Mouse (Mus musculus) liver, adult 2 months (tissue): ENCODE measurements around the gene Mrps23. TPM values are rescaled to one million over a fixed set of nuclear protein-coding genes. Genes with fewer than 3 reads are reported as not detected.

Experiments
- DNase-seq: peaks from one replicate; pipeline ENCODE4 v3.0.0-alpha.2; 2011; ENCODE audit warnings: low read depth, low spot score; ENCODE audit errors: extremely low read depth
- H3K27ac ChIP-seq: fragments of 200-500 bp; replicated peaks from 2 replicates; pipeline ENCODE4 v1.5.1; 2012; ENCODE audit warnings: low read depth, mild to moderate bottlenecking, control low read depth, inconsistent platforms, low read length; ENCODE audit not compliant: insufficient read depth
- H3K27me3 ChIP-seq: fragments of 200-500 bp; 2 replicates; pipeline ENCODE4 v1.6.1; 2012; ENCODE audit warnings: mild to moderate bottlenecking, moderate library complexity, low read length, inconsistent platforms; ENCODE audit not compliant: control insufficient read depth, insufficient read depth
- H3K36me3 ChIP-seq: fragments of 200-500 bp; 2 replicates; pipeline ENCODE4 v1.6.1; 2012; ENCODE audit warnings: low read length, inconsistent platforms; ENCODE audit not compliant: control insufficient read depth, insufficient read depth
- H3K4me1 ChIP-seq: fragments of 200-500 bp; 2 replicates; pipeline ENCODE4 v1.6.1; 2011; ENCODE audit warnings: low read length; ENCODE audit not compliant: control insufficient read depth, insufficient read depth
- H3K4me3 ChIP-seq: fragments of 200-500 bp; 2 replicates; pipeline ENCODE4 v1.5.1; 2011; ENCODE audit warnings: low read depth, mild to moderate bottlenecking, control low read depth, low read length, moderate library complexity; ENCODE audit not compliant: insufficient read depth
- H3K79me2 ChIP-seq: fragments of 200-500 bp; 2 replicates; pipeline ENCODE4 v1.6.1; 2012; ENCODE audit warnings: inconsistent platforms, mild to moderate bottlenecking, low read length, moderate library complexity; ENCODE audit not compliant: control insufficient read depth, insufficient read depth
- H3K9ac ChIP-seq: fragments of 200-500 bp; 2 replicates; pipeline ENCODE4 v1.6.1; 2012; ENCODE audit warnings: low read depth, mild to moderate bottlenecking, control low read depth, inconsistent platforms, low read length
- CTCF ChIP-seq: fragments of 200-500 bp; IDR thresholded peaks from 2 replicates; pipeline ENCODE4 v1.5.1; 2011; ENCODE audit warnings: low read depth, low read length, control low read depth
- POLR2A ChIP-seq: fragments of 200-500 bp; IDR thresholded peaks from 2 replicates; pipeline ENCODE4 v1.6.1; 2011; ENCODE audit warnings: low read length, control low read depth; ENCODE audit not compliant: insufficient read depth; ENCODE audit errors: extremely low read depth
- WGBS: fragments of 180-500 bp; shearing (Covaris S2); methylation state at CpG from one replicate; pipeline ENCODE4 v1.1.7; 2018; 5-methylcytosine and 5-hydroxymethylcytosine counted together
- polyA plus RNA-seq: library from polyadenylated mRNA; depleted of rRNA; stranded (reverse); fragments of >200 nt; gene quantifications from 2 replicates; pipeline ENCODE4 v1.2.3, GENCODE M21; 2012
- total RNA-seq: library from RNA; depleted of rRNA; stranded (reverse); fragments of >200 nt; gene quantifications from 2 replicates; pipeline ENCODE4 v1.2.3, GENCODE M21; 2014

Gene Mrps23
- total and polyA plus RNA-seq, 2 experiments, result 21.6 to 28.8 TPM

GRCm38 (mm10) chr11:88218155-88218554 is 14.0 kb downstream of the Mrps23 start:
- TF ChIP-seq POLR2A (no peak), CTCF (no peak)
- Histone ChIP-seq H3K27me3 (no peaks in the 10 kb centered on the region), H3K4me1 (peaks cover 1% of the 10 kb centered on the region; the same call in 1 of the 2 replicates), H3K36me3 (no peaks in the 10 kb centered on the region), H3K9ac (no peak overlapping the region), H3K27ac (no peak overlapping the region), H3K4me3 (no peak overlapping the region), H3K79me2 (no peaks in the 10 kb centered on the region)
- 79% methylated on average over 6 of the region's 6 CpGs for WGBS
- DNase-seq, result no peak

GRCm38 (mm10) chr11:88218586-88218985 is 14.4 kb downstream of the Mrps23 start:
- 76% methylated on average over 7 of the region's 7 CpGs for WGBS

GRCm38 (mm10) chr11:88221929-88222475 is 17.8 kb downstream of the Mrps23 start:
- DNase-seq, result no peak
- TF ChIP-seq POLR2A (no peak), CTCF (no peak)
- Histone ChIP-seq H3K27ac (no peak overlapping the region), H3K27me3 (no peaks in the 10 kb centered on the region), H3K36me3 (no peaks in the 10 kb centered on the region), H3K9ac (no peak overlapping the region), H3K4me3 (no peak overlapping the region), H3K79me2 (no peaks in the 10 kb centered on the region), H3K4me1 (no peaks in the 10 kb centered on the region)
- 90% methylated on average over 15 of the region's 15 CpGs for WGBS

More at GRCm38 (mm10) chr11:88218586-88218985, 14.4 kb downstream of the Mrps23 start:
- no peak overlapping the region for H3K9ac ChIP-seq
- no peak for DNase-seq
- peaks cover 1% of the 10 kb centered on the region; the same call in 1 of the 2 replicates for H3K4me1 ChIP-seq
- no peaks in the 10 kb centered on the region for H3K36me3 ChIP-seq
- no peaks in the 10 kb centered on the region for H3K79me2 ChIP-seq
- H3K4me3 ChIP-seq, result no peak overlapping the region
- H3K27me3 ChIP-seq, result no peaks in the 10 kb centered on the region
- H3K27ac ChIP-seq, result no peak overlapping the region
- TF ChIP-seq POLR2A (no peak), CTCF (no peak)

- H3K4me1 ChIP-seq, result no peaks in the 10 kb centered on the region
- no peak overlapping the region for H3K4me3 ChIP-seq
- 89% methylated on average over 17 of the region's 17 CpGs for WGBS
- no peaks in the 10 kb centered on the region for H3K79me2 ChIP-seq
- no peak for TF ChIP-seq CTCF
- no peak overlapping the region for H3K27ac ChIP-seq
- H3K36me3 ChIP-seq, result no peaks in the 10 kb centered on the region
- DNase-seq, result no peak
- H3K9ac ChIP-seq, result no peak overlapping the region
- no peaks in the 10 kb centered on the region for H3K27me3 ChIP-seq
Observed at GRCm38 (mm10) chr11:88227001-88227957, 23.1 kb downstream of the Mrps23 start.

- no peak overlapping the region for H3K4me3 ChIP-seq
- no peaks in the 10 kb centered on the region for H3K36me3 ChIP-seq
- no peaks in the 10 kb centered on the region for H3K27me3 ChIP-seq
- no peaks in the 10 kb centered on the region for H3K79me2 ChIP-seq
- no peak overlapping the region for H3K9ac ChIP-seq
- DNase-seq, result no peak
- no peak overlapping the region for H3K27ac ChIP-seq
- peaks cover 12% of the 10 kb centered on the region; the same call in 1 of the 2 replicates for H3K4me1 ChIP-seq
- no peak for TF ChIP-seq POLR2A
- TF ChIP-seq CTCF, result no peak
- WGBS, result 81% methylated on average over 4 of the region's 4 CpGs
Observed at GRCm38 (mm10) chr11:88231213-88231790, 27.1 kb downstream of the Mrps23 start.
